Mouse (Mus musculus) testis, postnatal 10 days (tissue): ENCODE results near the gene Zcchc14.

Experiments
- DNase-seq: peaks from one replicate; pipeline ENCODE4 v3.0.0; 2021; ENCODE audit warnings: low spot score

The Zcchc14 gene

DNA sequence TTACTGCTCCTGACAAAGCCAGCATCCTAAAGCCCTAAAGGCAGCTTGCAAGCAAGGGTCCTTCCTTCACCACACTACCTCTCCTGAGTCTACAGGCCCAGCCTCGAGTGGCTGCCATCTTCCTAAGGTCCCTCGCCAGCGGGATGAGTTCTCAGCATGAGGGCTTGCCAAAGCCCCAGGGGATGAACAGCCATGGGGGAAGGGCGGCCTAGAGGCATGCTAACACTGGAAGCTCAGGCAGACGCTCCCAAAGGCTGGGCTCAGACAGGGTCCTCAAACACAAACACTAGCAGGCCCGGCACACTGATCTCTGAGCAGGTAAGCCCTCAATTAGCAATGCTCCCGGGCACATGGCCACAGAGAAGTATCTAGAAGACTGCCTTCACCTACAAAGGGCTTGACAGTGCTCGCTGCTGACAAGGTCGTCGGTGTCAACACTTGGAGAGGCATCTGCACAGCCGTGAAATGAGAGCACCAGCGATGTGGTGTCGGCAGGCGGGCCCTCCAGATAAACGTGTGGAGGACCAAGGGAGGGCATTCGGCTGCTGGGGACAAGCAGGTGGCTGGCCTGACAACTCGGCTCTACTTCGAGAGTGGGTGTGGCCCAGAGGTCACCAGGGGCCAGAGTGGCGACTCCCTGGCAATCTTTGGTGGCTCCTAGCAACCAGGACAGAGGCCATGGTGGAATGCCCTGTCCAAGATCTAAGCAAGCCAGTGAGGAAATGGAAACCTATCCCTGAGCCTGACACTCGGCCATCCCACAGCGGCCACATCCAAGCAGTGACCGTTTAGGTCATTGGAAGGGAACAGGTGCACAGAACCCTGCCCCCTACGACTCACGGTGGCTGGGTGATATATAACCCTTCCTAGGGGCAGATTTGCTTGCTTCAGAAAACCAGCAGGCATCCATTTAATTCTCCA is 101.4 kb downstream of the Zcchc14 start:
- DNase-seq = peak; percentile 53

DNA sequence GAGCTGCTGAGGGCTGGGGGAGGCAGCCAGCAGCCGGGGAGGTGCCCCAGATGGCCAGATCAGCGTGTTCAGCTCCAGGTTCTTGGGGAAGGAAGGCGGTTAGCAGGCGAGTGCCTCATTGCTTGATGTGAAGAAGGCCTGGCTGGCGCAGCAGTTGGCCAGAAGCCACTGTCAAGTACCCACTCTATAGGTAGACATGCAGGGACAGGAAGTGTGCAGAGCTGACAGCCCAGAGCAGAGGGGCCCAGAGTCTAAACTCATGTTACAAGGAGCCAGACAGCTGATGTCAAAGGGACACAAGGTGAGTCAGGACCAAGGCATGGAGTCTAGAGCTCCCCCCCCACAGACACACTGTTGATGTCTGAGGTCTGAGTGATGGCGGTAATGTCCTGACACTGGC is 102.6 kb downstream of the Zcchc14 start:
- no peak for DNase-seq
